Mouse (Mus musculus): Measurements from ENCODE around the gene Me3.
A peak's percentile ranks its signal among the peaks of the same experiment; 100 is the strongest.

The Me3 gene

DNA sequence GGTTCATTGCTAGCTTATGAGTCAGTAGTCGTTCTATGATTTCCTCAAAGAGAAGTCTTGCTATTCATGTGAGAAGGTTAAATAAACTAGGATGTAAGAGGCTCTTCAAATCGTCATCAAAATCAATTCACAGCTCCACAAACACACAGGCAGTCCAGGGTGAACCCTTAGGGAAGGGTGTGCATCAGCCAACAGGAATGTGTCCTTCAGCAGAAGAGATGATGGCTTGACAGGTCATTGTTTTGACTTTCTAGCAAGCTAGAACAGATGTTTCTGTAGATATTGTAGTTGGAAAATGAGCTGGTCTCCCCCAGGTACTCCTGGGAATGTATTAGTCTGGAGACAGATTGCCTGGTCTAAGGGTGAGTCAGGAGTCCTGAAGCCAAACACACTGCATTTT is 177.2 kb downstream of the Me3 start:
- DNase-seq (ENCODE audit: inconsistent age in 2 of 2, low spot score in 1 of 2) = peak in 1 of 2 experiments; percentile 50

DNA sequence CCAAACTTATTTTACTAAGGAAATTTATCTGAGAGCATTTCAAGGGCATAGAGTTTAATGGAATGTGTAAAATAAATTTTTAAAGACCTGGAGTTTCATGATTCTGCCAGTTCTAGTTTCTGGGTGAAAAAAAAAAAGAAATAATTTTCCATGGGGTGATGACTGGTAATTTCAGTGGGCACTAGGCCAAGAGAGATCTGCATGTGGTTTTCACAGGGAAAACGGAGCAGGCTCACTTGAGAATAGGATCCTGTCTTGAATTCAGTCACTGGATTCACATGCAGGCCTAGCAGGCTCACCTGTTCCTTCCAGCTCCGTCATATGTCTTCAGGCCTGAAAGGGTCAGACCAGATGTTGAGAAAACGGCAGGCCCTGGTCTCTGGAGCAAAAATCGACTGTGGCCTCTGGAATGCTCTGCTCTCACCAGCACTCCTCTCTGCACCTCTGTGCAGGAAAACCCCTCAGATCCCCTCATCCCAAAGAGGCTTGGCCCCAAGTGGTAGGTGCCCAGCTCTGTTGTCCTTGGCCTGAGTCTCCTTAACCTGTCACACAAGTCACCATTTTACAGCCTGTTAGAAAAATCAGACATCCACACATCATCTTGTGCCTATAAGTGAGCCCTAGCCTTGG is 196.4 kb downstream of the Me3 start:
- peak in 1 of 2 experiments; percentile 30 for DNase-seq (ENCODE audit: inconsistent age in 2 of 2, low spot score in 1 of 2)

DNA sequence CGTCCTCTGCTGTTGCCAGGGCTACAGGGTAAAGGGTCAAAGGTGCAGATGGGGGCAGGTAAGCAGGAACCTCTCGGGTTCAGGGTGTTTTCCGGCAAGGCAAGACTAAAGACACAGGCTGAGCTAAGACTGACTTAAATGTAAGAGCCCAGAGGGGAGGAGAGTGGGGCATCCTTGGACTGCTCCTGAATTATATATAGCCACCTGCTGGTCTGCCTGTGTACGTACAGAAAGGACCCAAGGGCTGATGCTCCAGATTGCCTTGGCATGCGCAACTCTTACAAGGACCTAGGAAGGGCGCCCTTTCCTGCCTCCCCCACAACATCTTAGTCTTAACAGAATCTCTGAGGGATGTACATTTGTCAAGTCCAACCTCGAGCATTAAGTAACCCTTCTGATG is 197.0 kb downstream of the Me3 start:
- peak in 1 of 2 experiments; percentile 67 for DNase-seq (ENCODE audit: inconsistent age in 2 of 2, low spot score in 1 of 2)

DNA sequence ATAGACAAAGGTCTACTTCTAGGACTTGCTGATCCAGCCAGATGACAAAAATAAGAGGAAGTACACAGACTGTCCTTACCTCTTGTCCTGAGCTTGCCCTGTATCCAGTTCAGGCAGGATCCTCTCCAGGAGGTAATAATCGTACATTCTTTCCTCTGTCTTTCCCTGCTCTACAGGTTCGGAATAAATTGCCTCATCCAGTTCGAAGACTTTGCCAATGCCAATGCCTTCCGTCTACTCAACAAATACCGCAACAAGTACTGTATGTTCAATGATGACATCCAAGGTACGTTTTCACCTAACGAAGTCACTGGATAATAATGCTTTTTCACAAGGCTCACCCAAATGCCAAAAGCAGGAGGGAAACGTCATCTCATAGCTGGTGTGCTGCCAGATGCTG is 201.3 kb downstream of the Me3 start:
- DNase-seq (ENCODE audit: inconsistent age in 2 of 2, low spot score in 1 of 2) = peak in 1 of 2 experiments; percentile 32

DNA sequence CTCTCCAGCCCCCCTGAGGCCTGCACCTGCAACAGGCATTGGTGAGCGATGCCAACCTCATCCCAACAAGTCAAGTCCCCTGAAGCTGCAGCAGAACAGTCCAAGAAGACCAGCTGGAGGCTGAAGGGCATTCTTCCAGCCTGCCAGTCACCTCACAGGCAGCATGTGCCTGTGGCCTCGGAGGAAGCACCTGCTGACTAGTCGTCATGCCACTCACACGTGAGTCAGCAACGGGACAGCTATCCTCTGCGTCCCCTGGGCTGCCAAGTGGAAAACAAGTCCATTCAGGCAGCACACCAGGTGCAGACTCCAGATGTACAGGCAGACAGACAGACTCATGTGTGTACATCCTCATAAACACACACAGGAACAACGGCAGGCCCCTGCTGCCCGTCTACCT is 203.4 kb downstream of the Me3 start:
- no peak for DNase-seq (ENCODE audit: inconsistent age in 2 of 2, low spot score in 1 of 2)

DNA sequence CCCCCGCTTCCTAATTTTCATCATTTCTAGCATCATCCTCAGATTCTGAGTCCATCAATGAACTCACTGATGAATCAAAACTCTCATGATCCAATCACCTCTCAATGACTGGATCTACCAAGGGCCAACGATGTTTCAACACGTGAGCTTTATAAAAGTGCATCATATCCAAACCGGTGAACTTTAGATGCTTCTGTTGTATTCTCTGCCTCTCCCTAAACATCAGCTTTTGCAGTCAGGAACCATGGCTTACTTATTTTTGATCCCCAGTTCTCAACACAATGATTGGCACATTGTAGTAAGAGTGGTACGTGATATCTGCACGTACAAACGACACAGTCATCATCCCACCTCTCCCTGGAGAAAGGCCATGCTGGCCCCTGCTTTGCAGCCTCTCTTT is 204.5 kb downstream of the Me3 start:
- DNase-seq (ENCODE audit: inconsistent age in 2 of 2, low spot score in 1 of 2) = no peak

DNA sequence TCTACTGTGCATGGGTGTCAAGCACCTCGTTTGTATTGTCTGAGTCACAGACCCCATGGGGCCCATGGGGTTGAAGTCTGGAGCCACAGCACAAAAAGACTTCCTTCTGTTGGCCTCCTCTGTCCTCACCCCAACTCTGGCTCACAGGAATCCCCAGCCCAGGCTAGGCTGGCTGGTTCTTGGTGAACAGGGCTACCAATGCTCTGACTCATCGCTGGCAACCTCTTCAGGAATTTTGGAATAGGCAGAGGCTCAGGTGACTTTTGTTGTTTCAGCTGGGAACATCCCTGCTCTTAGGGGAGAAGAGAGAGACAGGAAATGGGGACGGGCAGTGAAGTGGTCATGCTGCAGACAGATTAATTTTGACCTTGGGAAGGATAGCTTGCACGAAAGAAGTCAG is 205.6 kb downstream of the Me3 start:
- peak; percentile 32 to 62 for DNase-seq (ENCODE audit: inconsistent age in 2 of 2, low spot score in 1 of 2)

DNA sequence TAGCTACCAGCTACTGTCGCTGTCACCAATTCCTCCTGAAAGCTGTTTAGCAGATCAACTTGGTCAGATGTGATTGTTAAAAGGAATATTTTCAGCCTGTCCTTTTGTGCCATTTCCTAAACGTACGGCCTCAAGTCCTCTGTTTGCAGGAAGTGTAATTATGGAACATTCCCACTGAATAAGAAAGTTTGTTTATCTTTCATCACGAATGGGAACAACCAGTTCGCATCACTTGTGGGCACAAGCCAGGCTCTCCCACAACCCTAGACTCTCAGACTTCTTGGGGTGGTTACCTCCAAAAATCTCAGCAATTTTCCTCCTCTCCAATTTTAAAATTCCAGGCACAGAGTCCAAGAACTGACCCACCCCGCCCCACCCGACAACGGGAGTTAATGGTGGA is 207.5 kb downstream of the Me3 start:
- DNase-seq (ENCODE audit: inconsistent age in 2 of 2, low spot score in 1 of 2) = no peak

DNA sequence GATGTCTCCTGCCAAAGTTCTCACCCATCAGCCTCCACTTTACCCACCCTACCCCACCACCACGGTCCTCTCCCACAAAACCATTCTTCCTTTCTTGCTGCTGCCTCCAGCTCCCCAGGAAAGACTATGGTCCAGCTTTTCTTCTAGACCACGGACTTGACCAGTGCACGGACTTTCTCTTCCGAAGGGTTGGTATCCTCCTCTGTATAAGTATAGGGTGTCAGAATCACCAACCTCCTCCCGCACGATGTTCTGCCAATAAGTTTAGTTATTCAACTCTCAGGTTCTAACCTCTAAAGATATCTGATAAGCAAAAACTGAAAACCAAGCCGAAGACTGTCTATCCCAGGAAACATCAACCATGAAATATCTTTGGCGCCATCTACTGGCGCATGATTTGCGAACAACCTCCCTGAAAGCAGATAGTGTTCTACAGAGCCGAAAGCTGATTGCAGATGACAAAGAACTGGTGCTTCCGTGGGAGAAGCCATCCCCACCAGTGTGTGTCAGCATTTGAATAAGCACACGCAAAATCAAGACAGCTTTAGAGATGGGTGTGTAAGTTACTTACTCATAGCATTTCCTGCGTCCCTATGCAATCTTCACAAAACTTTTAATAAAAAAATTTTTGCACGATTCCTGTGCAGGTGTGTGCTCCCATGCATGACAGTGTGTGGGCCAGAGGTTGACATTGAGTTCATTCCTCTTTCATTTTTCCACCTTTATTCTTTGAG is 209.6 kb downstream of the Me3 start:
- DNase-seq (ENCODE audit: inconsistent age in 2 of 2, low spot score in 1 of 2) = peak; percentile 82 to 95

DNA sequence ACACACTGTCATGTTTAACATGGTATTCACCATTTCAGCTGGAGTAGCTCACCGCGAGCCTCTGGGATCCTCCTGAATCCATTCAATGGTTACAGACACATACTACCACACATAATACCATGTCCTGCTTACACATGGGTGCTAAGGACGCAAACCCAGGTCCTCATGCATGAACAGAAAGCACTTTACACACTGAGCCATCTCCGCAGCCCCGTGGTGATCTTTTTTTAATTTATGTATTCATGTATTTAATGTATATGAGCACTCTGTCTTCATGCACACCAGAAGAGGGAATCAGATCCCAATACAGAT is 210.2 kb downstream of the Me3 start:
- no peak for DNase-seq (ENCODE audit: inconsistent age in 2 of 2, low spot score in 1 of 2)

DNA sequence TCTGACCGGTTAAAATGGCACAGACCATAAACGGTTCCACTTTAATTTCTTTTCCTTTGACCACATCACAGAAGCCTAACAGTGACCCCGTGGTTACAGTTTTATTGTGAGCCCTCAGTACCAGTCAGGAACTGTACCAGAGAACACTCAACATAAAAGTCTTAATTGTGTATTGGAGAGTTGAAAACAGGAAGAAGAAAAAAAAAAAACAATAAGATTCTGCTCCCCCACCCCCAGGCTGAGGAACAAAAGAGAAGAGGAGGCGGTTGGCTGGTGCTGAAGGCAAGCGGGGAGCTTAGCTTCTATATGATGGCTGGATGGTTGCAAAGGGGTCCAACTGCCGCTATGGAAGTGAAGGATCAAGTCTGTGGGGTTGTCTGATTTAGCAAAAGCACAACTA is 210.9 kb downstream of the Me3 start:
- DNase-seq (ENCODE audit: inconsistent age in 2 of 2, low spot score in 1 of 2) = no peak

DNA sequence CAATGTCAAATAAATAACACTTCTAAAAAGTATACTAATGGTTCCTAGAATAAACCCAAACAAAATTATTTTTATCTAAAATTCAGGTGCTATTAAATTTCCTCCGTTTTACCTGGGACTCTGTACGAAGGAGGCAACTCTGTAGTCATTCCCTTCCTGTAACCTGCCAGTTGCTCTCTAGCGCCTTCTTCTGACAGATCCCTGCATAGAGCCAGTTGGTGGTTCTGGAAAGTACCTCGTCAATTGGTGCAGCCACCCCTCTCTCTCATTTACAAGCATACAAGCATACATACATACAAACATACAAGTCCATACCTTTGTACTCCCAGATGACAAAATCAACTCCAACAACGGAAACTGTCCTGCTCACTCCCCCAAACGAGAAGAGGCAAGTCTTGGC is 211.3 kb downstream of the Me3 start:
- peak; percentile 39 to 81 for DNase-seq (ENCODE audit: inconsistent age in 2 of 2, low spot score in 1 of 2)

DNA sequence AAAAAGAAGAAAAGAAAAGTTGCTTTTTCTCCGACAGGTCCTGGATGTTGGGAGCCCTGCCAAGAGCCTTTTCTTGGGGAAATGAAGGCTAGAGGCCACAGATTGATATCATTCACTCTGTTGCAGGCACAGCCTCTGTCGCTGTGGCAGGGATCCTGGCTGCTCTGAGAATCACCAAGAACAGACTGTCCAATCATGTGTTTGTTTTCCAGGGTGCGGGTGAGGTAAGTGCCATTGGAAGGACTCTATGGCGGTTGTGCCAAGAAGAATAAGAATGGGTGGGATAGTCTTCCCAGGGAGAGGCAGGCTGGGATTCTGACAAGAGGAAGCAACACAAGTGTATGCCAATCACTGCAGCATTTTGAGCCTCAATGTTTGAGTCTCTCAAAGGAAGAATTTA is 213.5 kb downstream of the Me3 start:
- DNase-seq (ENCODE audit: inconsistent age in 2 of 2, low spot score in 1 of 2) = no peak

DNA sequence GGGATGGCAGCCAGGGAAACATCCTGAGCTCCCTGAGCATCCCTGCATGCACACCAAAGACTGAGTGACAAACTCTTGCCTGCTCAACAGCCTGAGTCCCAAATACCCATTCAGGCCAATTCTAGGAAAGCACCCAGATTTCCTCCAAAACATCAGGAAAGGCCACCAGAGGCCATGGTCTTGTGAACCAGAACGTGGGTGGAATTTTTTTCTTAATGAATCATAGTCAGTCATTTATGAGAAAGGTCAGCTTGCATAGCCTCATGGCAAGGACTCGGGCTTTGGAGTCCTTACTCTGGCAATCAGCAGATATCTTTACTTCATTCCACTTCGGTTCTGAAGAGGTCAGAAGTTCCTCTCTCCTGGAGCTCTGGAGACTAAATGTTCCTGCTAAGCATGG is 218.3 kb downstream of the Me3 start:
- peak; percentile 74 to 92 for DNase-seq (ENCODE audit: inconsistent age in 2 of 2, low spot score in 1 of 2)

DNA sequence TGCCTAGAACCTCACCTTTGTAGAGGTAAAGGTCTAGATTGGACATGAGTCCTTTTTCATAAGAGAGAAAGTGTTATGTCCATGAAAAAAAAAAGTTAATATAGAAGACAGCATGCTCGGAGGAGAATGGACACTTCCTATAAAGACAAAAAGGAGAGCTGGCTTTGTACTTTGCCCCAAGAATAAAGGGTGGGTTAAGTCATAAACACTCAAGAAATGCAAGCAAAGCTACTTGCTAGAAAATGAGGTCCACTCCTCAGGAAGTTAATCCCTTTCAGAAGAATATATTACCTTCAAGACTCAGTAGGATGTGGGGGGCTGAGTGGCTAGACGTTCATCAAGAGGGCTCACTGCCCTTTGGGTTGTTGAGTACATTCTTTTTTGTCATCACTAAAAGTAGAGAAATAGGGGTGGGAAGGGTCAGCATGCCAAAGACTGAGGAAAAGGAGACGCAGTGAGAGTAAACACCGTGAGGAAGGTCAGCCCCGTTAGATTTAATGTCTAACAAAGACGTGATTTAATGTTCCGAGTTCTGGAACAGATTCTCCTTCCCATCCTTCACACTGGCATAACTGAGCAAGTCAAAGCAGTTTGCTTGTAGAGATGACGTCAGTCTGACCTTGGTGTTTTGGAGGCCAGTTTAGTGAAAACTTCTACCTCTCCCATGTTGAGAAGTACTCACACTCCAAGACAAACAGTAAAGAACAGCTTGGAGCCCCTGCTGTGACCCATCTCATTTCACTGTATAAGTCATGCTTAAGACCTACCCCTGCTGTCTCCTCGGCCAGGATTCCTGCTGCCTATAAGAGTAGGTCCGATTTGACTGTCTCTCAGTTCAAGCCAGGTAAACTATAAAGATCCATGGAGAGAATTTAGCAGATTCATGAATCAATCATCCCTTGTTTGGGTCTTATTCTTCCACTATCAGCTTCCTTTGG is 220.2 kb downstream of the Me3 start:
- peak; percentile 78 to 93 for DNase-seq (ENCODE audit: inconsistent age in 2 of 2, low spot score in 1 of 2)

DNA sequence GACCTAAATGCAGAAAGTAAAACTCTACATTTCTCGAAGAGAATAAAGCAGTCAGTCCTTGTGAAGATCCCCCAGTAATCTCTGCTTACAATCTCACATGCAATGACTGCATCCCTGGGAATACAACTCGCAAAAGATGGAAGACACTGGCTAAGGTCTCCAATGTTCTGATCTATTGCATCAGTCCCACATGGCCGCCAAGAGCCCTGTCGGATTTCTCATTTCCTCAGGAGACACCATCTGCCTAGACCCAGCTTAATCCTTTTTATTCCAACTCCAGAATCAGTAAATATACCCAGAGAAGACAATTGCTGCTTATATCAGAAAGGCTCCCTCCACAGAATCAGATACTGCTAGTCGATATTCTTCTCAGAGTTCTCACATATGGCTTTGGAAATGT is 220.9 kb downstream of the Me3 start:
- no peak for DNase-seq (ENCODE audit: inconsistent age in 2 of 2, low spot score in 1 of 2)

DNA sequence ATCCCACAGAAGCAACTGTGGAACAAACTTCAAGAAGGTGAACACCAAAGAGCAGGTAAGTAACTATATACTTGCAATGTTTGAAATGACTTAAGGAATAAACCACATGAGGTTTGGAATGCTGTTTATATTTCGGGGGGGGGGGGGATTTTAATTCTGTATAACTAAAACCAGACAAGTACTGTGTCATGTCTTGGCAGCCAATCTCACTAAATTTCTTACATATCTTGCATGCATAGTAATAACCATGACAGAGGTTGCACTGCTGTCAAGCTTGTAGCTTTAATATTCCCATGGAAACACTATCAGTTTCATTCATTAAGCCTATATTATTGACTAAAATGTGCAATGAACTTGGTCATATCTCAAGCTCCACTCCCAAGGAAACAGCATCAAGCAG is 223.0 kb downstream of the Me3 start:
- DNase-seq (ENCODE audit: inconsistent age in 2 of 2, low spot score in 1 of 2) = no peak

DNA sequence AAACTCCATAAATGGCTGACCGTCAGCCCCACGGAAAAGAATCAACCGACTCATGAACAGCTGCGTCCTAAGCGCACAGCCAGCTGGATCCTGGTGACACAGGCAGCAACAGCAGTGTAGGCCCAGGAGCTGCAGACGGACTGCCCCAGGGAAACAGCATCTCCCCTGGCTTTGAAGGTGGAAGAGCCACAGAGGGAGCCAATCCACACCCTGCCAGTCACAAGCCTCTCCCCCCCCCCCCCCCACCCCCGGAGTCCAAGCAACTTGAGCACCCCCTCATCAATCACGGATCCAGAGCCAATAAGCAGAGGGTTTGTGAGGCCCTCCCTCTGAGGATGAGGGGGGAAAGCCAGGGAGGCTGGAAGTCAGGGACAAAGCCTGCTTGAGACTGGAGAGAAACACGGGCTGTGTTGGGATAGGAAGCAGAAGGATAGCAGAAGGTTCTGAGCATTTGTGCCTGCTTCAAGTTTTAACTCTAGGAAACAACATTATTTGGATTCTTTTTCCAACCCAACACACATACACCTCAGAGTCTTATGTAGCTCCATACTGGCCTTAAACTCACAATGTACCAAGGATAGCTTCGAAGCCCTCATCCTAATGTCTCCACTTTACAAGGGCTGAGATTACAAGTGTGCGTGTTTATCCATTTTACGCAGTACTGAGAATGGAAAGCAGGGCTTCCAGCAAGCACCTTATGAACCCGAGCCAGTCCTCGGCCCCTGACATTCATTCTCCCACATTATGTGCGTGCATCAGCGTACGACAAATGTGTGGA is 224.4 kb downstream of the Me3 start:
- DNase-seq (ENCODE audit: inconsistent age in 2 of 2, low spot score in 1 of 2) = no peak

DNA sequence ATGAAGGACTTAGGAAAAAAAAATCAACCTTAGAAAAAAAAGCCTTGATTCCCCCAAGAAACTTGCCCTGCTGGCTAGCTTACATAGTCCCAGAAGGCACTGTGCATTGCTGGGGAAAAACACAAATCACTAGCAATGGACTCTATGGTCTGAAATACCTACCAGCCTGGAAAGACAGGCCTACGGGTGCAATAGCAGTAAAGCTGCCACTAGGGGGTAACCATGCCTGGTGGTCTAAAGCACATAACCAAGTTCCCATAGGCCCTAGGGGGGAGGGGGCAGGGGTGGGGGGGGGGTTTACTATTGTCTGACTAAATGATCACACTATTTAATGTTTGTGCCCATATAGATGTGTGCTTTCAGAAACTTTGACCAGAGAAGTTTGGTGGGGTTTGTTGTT is 232.6 kb downstream of the Me3 start:
- no peak for DNase-seq (ENCODE audit: inconsistent age in 2 of 2, low spot score in 1 of 2)

DNA sequence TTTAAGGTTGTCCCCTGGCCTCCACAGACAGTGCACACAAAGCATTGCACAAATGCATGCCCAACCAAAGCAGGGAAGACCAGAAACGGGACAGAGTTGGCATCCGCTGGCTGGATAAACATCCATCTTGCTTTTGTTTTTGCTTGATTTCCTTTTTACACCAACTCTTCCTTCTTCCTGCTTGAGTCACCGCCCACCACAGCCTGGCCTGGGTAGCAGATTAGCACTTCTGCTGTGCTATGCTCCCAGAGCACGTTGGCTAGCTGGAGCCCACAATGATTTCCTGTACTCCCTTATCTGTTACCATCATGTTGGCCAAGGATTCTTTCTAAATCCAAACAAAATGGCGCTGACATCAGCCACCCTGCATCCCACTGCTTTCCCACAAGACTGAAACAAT is 235.0 kb downstream of the Me3 start:
- DNase-seq (ENCODE audit: inconsistent age in 2 of 2, low spot score in 1 of 2) = no peak

DNA sequence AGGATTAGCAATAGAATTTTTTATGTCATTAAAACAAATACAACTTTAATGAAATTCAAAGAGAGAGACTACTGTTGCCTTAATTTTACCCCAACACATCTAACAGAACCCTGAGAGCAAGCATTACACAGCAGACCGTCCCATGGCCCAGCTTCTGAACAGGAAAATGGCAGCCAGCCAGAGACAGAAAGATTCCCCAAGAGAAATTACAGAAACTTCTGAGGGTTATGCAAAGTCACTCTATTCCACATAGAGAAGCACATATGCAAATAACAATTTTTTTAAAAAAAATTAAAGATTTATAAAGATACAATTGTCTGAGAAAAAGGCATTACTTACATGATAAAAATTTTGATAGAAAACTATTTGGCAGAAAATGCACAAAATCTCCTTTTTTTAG is 247.5 kb downstream of the Me3 start:
- no peak for DNase-seq (ENCODE audit: inconsistent age in 2 of 2, low spot score in 1 of 2)

Data from adrenal gland, adult (tissue).